Mouse (Mus musculus): ENCODE measurements around the gene Tbc1d14. TPM values are rescaled to one million over a fixed set of nuclear protein-coding genes. Genes with fewer than 3 reads are reported as not detected.

The Tbc1d14 gene
- polyA plus RNA-seq, 1 experiment = 34.7 TPM

DNA sequence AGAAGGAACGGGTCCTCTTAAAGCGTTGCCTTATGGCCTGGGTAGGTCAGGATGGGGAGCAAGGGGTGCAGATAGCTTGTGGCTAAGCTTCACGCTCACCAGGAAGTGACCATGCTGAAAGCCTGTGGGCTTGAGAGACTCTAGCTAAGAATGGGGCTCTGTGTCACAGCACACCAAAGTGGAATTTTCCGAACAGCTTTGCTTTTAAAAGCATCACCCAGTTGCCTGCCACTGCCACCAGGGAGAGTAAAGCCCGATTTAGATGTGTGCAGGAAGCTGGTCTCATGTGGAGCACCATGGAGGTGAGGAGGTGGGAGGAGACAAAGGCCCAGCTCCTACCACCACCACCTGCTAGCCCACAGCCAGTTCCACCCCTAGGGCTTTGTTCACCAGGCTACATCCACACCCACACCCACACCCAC, 2.6 kb downstream of the Tbc1d14 start:
- Histone ChIP-seq H3K4me1 (ENCODE audit: control insufficient read depth, insufficient read depth, low read length) (no peaks in the 10 kb centered on the region), H3K4me3 (replicated peaks; ENCODE audit: control insufficient read depth, low read depth, low read length) (no peak overlapping the region)

DNA sequence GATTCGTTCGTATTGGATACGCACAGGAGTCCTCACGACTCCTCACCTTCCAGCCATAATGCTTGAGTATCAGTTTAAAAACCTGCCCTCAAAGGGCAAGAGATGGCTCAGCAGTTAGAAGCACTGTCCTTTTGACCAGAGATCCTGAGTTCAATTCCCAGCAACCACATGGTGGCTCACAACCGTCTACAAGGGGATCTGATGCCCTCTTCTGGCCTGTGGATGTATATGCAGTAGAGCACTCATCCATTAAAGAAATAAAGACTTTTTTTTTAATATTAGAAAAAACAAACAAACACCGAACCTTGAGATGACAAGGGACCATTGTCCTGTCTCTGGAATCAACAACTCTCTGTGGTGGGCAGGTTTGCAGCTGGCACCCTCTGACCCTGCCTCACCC, 8.8 kb downstream of the Tbc1d14 start:
- no peak for TF ChIP-seq POLR2A (IDR thresholded peaks at IDR 0.05; ENCODE audit: borderline replicate concordance, control insufficient read depth, low read depth, low read length)
- peak; percentile 34; the same call in 1 of the 2 replicates for TF ChIP-seq CTCF (IDR thresholded peaks at IDR 0.05; ENCODE audit: control insufficient read depth, insufficient read depth, low read length)
- no peak overlapping the region for H3K27ac ChIP-seq (ENCODE audit: control insufficient read depth, insufficient read depth, low read depth, low read length, poor library complexity)
- no peaks in the 10 kb centered on the region; the same call in 1 of the 2 replicates for H3K4me1 ChIP-seq (ENCODE audit: control insufficient read depth, insufficient read depth, low read length)
- H3K4me3 ChIP-seq (replicated peaks; ENCODE audit: control insufficient read depth, low read depth, low read length) = no peak overlapping the region
- 69% methylated on average over 6 of the region's 6 CpGs for WGBS

More for the DNA sequence above, 2.6 kb downstream of the Tbc1d14 start:
- 15% methylated on average over 5 of the region's 5 CpGs for WGBS
- no peak overlapping the region for H3K27ac ChIP-seq (ENCODE audit: control insufficient read depth, insufficient read depth, low read depth, low read length, poor library complexity)
- no peak for TF ChIP-seq POLR2A (IDR thresholded peaks at IDR 0.05; ENCODE audit: borderline replicate concordance, control insufficient read depth, low read depth, low read length)

DNA sequence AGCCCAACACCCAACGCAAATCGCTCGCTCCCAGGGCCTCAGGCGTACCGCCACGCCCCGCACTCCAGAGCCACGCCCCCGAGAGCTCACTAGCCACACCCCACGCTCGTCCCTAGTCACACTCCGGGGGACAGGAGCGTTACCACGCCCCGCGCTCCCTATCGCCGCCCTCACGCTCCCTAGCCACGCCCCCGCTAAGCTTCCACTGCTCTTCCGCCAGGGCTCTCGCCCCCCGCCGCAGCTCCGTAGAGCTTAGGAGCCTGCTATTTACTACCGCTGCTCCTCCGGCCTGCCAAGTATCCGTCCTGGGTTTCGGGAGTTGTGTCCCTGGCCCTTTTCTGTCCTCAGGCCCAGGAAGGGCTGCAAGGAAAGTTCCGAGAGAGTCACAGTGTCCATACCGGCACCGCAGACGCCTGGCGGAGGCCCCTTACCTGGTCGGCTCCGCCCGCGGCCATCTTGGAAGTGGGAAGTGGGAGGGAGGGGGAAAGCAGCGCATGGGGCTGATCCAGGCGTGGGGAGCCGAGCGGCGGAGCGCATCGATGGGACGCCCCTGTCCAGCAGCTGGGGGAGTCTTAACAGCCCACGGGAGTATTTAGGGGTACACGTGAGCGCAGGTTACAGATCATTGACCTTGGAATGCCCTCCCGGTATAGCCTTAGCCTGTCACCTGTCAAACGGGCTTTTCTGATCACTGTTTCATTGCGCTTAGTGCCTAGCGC, 11.0 kb downstream of the Tbc1d14 start:
- H3K27ac ChIP-seq (ENCODE audit: control insufficient read depth, insufficient read depth, low read depth, low read length, poor library complexity) = peak overlapping the region; percentile 89
- TF ChIP-seq CTCF (IDR thresholded peaks at IDR 0.05; ENCODE audit: control insufficient read depth, insufficient read depth, low read length) (no peak), POLR2A (IDR thresholded peaks at IDR 0.05; ENCODE audit: borderline replicate concordance, control insufficient read depth, low read depth, low read length) (peak; percentile 58; the same call in 1 of the 2 replicates)
- no peaks in the 10 kb centered on the region; the same call in 1 of the 2 replicates for H3K4me1 ChIP-seq (ENCODE audit: control insufficient read depth, insufficient read depth, low read length)
- 1% methylated on average over 54 of the region's 54 CpGs for WGBS
- H3K4me3 ChIP-seq (replicated peaks; ENCODE audit: control insufficient read depth, low read depth, low read length) = peak overlapping the region; percentile 88

DNA sequence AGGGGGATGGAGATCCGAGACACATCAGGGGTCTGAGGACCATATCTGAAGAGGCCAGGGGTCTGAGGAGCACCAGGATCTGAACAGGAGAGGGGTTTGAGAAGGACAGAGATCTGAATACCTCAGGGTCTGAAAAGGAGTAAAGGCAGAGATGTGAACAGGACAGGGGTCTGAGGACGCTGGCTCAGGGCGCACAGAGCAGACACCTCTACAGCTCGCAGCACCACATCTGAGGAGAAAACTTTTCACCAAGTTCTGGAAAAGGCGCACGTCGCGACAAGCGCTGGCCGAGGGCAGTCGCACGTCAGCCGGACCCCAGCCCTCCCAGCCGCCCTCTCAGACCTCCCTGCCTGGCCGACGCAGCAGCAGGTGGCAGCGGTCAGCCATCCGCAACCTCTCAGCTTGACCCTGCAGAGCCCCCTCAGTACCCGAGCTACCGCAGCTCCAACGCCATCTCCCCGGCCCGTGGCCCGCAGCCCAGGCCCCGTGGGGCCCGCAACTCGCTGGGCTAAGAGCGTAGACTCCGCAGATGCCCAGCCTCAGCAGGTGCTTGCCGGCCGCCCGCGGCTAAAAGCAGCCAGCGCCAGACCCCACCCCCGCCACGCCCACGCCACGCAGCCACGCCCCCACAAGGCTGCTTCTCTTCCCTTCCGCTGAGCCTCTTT, 11.7 kb downstream of the Tbc1d14 start:
- 4% methylated on average over 39 of the region's 40 CpGs for WGBS
- no peaks in the 10 kb centered on the region; the same call in 1 of the 2 replicates for H3K4me1 ChIP-seq (ENCODE audit: control insufficient read depth, insufficient read depth, low read length)
- TF ChIP-seq CTCF (IDR thresholded peaks at IDR 0.05; ENCODE audit: control insufficient read depth, insufficient read depth, low read length) (no peak), POLR2A (IDR thresholded peaks at IDR 0.05; ENCODE audit: borderline replicate concordance, control insufficient read depth, low read depth, low read length) (peak; percentile 66; the same call in 1 of the 2 replicates)
- peak overlapping the region; percentile 66 for H3K27ac ChIP-seq (ENCODE audit: control insufficient read depth, insufficient read depth, low read depth, low read length, poor library complexity)
- peak overlapping the region; percentile 71 for H3K4me3 ChIP-seq (replicated peaks; ENCODE audit: control insufficient read depth, low read depth, low read length)

DNA sequence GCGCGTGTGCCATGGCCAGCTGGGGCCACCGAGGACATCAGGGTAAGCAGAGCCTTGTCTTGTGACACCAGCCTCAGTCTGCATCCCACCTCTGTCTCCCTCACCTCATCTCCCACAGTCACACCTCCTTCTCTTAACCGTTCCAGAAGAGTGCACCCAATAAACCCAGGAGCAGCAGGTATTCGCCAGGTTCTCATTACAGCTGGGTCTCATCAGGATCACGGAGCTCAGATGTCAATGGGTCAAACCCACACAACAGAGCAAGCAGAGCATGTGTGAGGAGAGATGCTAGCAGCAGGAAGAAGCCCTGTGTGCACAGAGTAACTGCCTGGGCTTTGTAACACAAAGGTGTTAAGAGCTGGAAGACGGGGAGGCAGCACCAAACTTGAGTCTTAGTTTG, 13.1 kb downstream of the Tbc1d14 start:
- 92% methylated on average over 7 of the region's 7 CpGs for WGBS
- Histone ChIP-seq H3K27ac (ENCODE audit: control insufficient read depth, insufficient read depth, low read depth, low read length, poor library complexity) (no peak overlapping the region), H3K4me3 (replicated peaks; ENCODE audit: control insufficient read depth, low read depth, low read length) (no peak overlapping the region), H3K4me1 (ENCODE audit: control insufficient read depth, insufficient read depth, low read length) (peaks cover 3% of the 10 kb centered on the region)
- TF ChIP-seq POLR2A (IDR thresholded peaks at IDR 0.05; ENCODE audit: borderline replicate concordance, control insufficient read depth, low read depth, low read length) (no peak), CTCF (IDR thresholded peaks at IDR 0.05; ENCODE audit: control insufficient read depth, insufficient read depth, low read length) (no peak)

DNA sequence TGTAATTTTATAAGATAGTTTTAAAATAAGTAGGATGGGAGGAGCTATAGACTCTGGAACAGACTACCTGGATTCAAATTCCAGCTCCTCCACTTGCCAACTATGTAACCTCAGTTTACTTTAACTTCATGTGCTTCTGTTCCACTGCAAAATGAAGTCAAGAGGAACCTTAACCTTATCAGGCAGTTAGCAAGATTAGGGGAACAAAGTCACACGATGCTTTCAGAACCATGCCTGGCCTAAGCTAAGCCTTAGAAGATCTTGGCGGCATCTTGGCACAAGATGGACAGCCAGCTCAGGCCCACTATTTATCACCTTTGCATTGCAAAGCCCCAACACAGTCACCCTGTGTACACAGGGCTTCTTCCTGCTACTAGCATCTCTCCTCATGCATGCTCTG, 14.1 kb downstream of the Tbc1d14 start:
- no peak overlapping the region for H3K4me3 ChIP-seq (replicated peaks; ENCODE audit: control insufficient read depth, low read depth, low read length)
- WGBS = 53% methylated on average over 2 of the region's 2 CpGs
- H3K4me1 ChIP-seq (ENCODE audit: control insufficient read depth, insufficient read depth, low read length) = peaks cover 3% of the 10 kb centered on the region

DNA sequence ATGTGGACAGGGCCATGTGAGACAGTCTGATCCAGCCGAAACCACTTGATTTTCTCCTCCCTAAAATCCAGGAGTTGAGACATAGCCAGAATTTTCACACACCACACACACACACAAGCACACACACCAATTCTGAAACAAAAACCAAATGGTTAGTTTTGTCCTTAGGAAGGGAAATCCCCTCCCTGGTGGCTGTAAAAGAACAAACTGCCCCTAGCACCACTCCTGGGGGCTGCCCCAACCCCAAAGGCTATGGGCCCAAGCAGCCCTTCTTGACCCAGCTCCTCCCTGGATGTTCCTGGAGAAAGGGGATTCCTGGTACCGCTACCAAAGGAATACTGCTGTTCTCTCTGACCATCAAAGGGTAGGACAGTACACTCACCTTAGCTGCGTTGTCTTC, 16.6 kb downstream of the Tbc1d14 start:
- no peak overlapping the region for H3K4me3 ChIP-seq (replicated peaks; ENCODE audit: control insufficient read depth, low read depth, low read length)
- H3K27ac ChIP-seq (ENCODE audit: control insufficient read depth, insufficient read depth, low read depth, low read length, poor library complexity) = no peak overlapping the region
- TF ChIP-seq POLR2A (IDR thresholded peaks at IDR 0.05; ENCODE audit: borderline replicate concordance, control insufficient read depth, low read depth, low read length) (no peak), CTCF (IDR thresholded peaks at IDR 0.05; ENCODE audit: control insufficient read depth, insufficient read depth, low read length) (no peak)
- WGBS = 81% methylated on average over 3 of the region's 3 CpGs
- peaks cover 3% of the 10 kb centered on the region for H3K4me1 ChIP-seq (ENCODE audit: control insufficient read depth, insufficient read depth, low read length)

More for the DNA sequence above, 14.1 kb downstream of the Tbc1d14 start:
- H3K27ac ChIP-seq (ENCODE audit: control insufficient read depth, insufficient read depth, low read depth, low read length, poor library complexity) = no peak overlapping the region
- TF ChIP-seq CTCF (IDR thresholded peaks at IDR 0.05; ENCODE audit: control insufficient read depth, insufficient read depth, low read length) (no peak), POLR2A (IDR thresholded peaks at IDR 0.05; ENCODE audit: borderline replicate concordance, control insufficient read depth, low read depth, low read length) (no peak)

DNA sequence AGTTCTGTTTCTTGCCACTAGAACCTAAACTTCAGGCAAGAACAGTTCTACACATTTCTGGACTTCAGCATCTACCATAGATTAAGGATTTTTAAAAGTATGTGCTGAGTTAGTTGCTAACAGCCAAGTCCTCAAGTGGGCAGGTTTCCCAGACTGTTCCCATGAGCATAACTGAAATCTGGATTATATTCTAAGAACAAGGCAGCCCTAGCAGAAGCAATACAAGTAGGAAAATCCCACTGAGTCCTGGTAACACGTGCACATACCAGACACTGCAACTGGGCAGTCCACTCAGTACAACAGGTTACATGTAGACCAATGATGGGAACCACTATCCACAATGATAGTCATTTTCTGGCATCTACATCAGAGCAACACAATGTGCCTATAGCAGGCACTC, 17.3 kb downstream of the Tbc1d14 start:
- Histone ChIP-seq H3K4me3 (replicated peaks; ENCODE audit: control insufficient read depth, low read depth, low read length) (no peak overlapping the region), H3K27ac (ENCODE audit: control insufficient read depth, insufficient read depth, low read depth, low read length, poor library complexity) (no peak overlapping the region), H3K4me1 (ENCODE audit: control insufficient read depth, insufficient read depth, low read length) (peaks cover 3% of the 10 kb centered on the region)
- TF ChIP-seq CTCF (IDR thresholded peaks at IDR 0.05; ENCODE audit: control insufficient read depth, insufficient read depth, low read length) = no peak
- no peak for TF ChIP-seq POLR2A (IDR thresholded peaks at IDR 0.05; ENCODE audit: borderline replicate concordance, control insufficient read depth, low read depth, low read length)
- 85% methylated on average over 1 of the region's 1 CpGs for WGBS

Data from bone marrow, adult 2 months (tissue).